Mouse (Mus musculus) spleen, adult 2 months (tissue): ENCODE data around the gene Ifnar1. TPM values are rescaled to one million over a fixed set of nuclear protein-coding genes. Genes with fewer than 3 reads are reported as not detected.
A peak's percentile ranks its signal among the peaks of the same experiment; 100 is the strongest.

Source experiments
- DNase-seq, 2 experiments: peaks; one replicate each; pipeline versions ENCODE4 v3.0.0 to v3.0.0-alpha.2; 2012 to 2021; ENCODE audit warnings: low spot score in 2 of 2, low read depth in 1 of 2
- H3K27ac ChIP-seq: fragments of 200-500 bp; 2 replicates; pipeline ENCODE4 v1.5.1; 2012; ENCODE audit warnings: low read length, inconsistent platforms; ENCODE audit not compliant: insufficient read depth
- H3K27me3 ChIP-seq: fragments of 200-500 bp; 2 replicates; pipeline ENCODE4 v1.6.1; 2012; ENCODE audit warnings: mild to moderate bottlenecking, moderate library complexity, low read length, inconsistent platforms; ENCODE audit not compliant: control insufficient read depth, insufficient read depth
- H3K36me3 ChIP-seq: fragments of 200-500 bp; 2 replicates; pipeline ENCODE4 v1.6.1; 2012; ENCODE audit warnings: mild to moderate bottlenecking, low read length, inconsistent platforms; ENCODE audit not compliant: control insufficient read depth, insufficient read depth
- H3K4me1 ChIP-seq: fragments of 200-500 bp; 2 replicates; pipeline ENCODE4 v1.6.1; 2011; ENCODE audit warnings: inconsistent platforms; ENCODE audit not compliant: control insufficient read depth, insufficient read depth, insufficient read length
- H3K4me3 ChIP-seq: fragments of 200-500 bp; 2 replicates; pipeline ENCODE4 v1.5.1; 2011; ENCODE audit warnings: mild to moderate bottlenecking, inconsistent platforms; ENCODE audit not compliant: insufficient read depth, insufficient read length; ENCODE audit errors: extremely low read depth
- CTCF ChIP-seq: fragments of 200-500 bp; IDR thresholded peaks from 2 replicates; pipeline ENCODE4 v1.5.1; 2011; ENCODE audit warnings: mild to moderate bottlenecking, inconsistent platforms; ENCODE audit not compliant: insufficient read depth, insufficient read length, insufficient replicate concordance; ENCODE audit errors: extremely low read depth
- POLR2A ChIP-seq: fragments of 200-500 bp; IDR thresholded peaks from 2 replicates; pipeline ENCODE4 v1.6.1; 2011; ENCODE audit warnings: low read depth, low read length, inconsistent platforms
- WGBS: fragments of 180-500 bp; shearing (Covaris S2); methylation state at CpG from one replicate; pipeline ENCODE4 v1.1.7; 2018; 5-methylcytosine and 5-hydroxymethylcytosine counted together
- polyA plus RNA-seq: library from polyadenylated mRNA; depleted of rRNA; stranded (reverse); fragments of >200 nt; gene quantifications from 2 replicates; pipeline ENCODE4 v1.2.3, GENCODE M21; 2012

The Ifnar1 gene
- polyA plus RNA-seq, 1 experiment: 22.3 TPM

DNA sequence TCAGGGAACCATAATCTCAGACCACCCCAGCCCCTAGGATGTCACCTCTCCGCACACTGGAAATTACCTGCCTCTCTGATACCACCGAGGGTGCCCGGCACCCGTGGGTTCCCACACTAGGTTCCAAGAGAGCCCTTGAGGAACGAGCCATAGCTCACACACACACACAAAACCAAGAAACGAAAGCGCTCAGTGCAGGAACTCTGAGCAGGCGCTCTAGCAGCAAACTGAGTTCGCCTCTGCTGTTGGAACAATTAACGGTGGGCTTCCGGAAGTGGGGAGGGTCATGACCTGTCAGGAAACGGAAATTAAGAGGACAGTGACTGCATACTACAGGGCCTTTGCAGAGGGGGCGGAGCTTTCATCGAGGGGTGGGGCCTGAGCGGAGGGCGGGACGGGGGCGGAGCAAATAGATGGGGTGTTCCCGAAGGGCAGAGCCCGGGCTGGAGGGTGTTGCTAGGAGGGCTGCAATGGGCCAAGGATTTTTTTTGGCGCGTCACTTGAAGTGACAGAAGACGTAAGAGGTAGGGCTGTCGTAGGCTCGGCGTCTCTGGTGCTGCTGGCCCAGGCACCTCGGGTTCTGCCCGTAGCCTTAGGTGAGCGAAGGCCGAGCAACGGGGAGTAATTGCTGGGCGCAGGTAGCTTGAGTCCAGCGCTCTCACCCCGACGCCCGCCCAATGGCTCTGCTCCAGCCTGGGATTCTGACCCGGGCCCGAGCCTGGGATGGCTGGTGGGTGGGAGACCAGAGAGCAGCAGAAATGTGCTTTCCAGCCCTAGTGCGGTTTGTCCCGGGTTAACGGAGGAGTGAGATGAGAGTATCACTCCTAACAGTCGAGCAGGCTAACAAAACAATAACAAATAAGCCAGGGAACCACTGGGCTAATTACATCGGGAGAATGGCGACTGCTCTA lies 20.2 kb upstream of the Ifnar1 start:
- no peaks in the 10 kb centered on the region for H3K27me3 ChIP-seq
- H3K27ac ChIP-seq: peak overlapping the region; percentile 87
- peak; percentile 83 to 88 for DNase-seq
- WGBS: under 1% methylated on average over 44 of the region's 44 CpGs
- peaks cover 15% of the 10 kb centered on the region; the same call in 1 of the 2 replicates for H3K4me1 ChIP-seq
- TF ChIP-seq CTCF: no peak
- TF ChIP-seq POLR2A: peak; percentile 77
- no peaks in the 10 kb centered on the region for H3K36me3 ChIP-seq
- H3K4me3 ChIP-seq: peak overlapping the region; percentile 67

DNA sequence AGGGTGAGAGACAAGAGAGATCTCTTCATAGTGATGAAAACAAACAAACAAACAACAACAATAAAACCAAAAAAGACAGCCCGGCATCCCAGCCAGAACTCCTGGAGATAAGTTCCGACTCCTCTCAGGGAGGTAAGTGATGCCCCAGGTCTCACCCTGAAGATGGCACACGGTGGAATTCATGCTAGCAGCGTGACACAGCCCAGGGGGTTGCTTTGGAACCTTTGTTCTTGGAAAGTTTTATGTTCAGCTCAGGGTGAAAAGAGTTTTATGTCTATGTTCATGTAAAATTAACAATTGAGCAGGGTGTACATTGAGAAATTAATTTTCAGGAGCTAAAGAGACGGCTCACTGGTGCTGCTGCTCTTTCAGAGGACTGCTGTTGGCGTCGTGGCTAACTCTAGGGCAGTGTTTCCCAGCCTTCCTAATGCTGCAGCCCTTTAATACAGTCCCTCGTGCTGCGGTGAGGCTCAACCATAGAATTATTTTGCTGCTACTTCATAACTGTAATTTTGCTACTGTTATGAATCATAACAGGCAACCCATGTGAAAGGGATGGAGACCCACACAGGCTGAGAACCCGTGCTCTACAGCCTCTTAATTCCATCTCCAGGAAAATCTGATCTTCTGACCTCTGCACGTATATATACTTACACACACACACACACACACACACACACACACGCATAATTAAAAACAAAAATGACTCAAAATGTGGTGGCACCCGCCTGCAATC lies 19.4 kb upstream of the Ifnar1 start:
- H3K4me1 ChIP-seq: peaks cover 9% of the 10 kb centered on the region; the same call in 1 of the 2 replicates
- TF ChIP-seq CTCF: no peak
- TF ChIP-seq POLR2A: no peak
- no peak for DNase-seq
- H3K4me3 ChIP-seq: peak overlapping the region; percentile 67
- H3K27ac ChIP-seq: peak overlapping the region; percentile 72; the same call in 1 of the 2 replicates
- H3K36me3 ChIP-seq: no peaks in the 10 kb centered on the region
- whole genome bisulfite sequencing: 51% methylated on average over 13 of the region's 13 CpGs
- H3K27me3 ChIP-seq: no peaks in the 10 kb centered on the region

- H3K27me3 ChIP-seq: no peaks in the 10 kb centered on the region
- WGBS: 74% methylated on average over 6 of the region's 6 CpGs
- DNase-seq: no peak
- no peaks in the 10 kb centered on the region for H3K36me3 ChIP-seq
- H3K27ac ChIP-seq: no peak overlapping the region
- TF ChIP-seq POLR2A (no peak), CTCF (no peak)
- no peak overlapping the region for H3K4me3 ChIP-seq
- peaks cover 7% of the 10 kb centered on the region; the same call in 1 of the 2 replicates for H3K4me1 ChIP-seq
Measured at GRCm38 (mm10) chr16:91466566-91466965, 18.5 kb upstream of the Ifnar1 start.

- 42% methylated on average over 3 of the region's 3 CpGs for WGBS
- peaks cover 4% of the 10 kb centered on the region; the same call in 1 of the 2 replicates for H3K4me1 ChIP-seq
- no peak for DNase-seq
- TF ChIP-seq CTCF (no peak), POLR2A (no peak)
- no peak overlapping the region for H3K4me3 ChIP-seq
- H3K27ac ChIP-seq: peak overlapping the region; percentile 33; the same call in 1 of the 2 replicates
- H3K36me3 ChIP-seq: no peaks in the 10 kb centered on the region
- no peaks in the 10 kb centered on the region for H3K27me3 ChIP-seq
Measured at GRCm38 (mm10) chr16:91470470-91470869, 14.6 kb upstream of the Ifnar1 start.

DNA sequence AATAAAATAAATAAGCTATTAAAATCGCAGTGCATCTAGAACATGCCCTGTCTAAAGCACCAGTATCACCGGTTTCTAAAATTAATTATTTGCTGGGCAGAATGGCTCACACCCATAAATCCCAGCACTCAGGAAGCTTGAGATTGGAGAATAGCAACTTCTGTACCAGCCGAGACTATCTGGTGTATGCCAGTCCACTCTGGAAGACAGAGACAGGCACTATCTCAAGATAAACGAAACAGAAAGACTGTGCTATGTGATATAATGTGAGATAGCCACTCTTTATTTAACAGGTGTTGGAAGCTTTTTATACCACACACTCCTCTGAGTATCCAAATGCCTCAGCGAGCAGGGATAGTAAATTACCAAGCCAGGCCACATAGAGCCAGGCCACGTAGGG lies 13.6 kb upstream of the Ifnar1 start:
- 82% methylated on average over 6 of the region's 6 CpGs for WGBS
- no peak for TF ChIP-seq POLR2A
- no peak for TF ChIP-seq CTCF

GRCm38 (mm10) chr16:91475753-91476152 lies 9.3 kb upstream of the Ifnar1 start:
- peak in 1 of 2 experiments; percentile 75 for DNase-seq
- Histone ChIP-seq H3K4me1 (peaks cover 10% of the 10 kb centered on the region; the same call in 1 of the 2 replicates), H3K27ac (peak overlapping the region; percentile 59), H3K36me3 (no peaks in the 10 kb centered on the region), H3K27me3 (no peaks in the 10 kb centered on the region), H3K4me3 (no peak overlapping the region)
- no peak for TF ChIP-seq CTCF
- TF ChIP-seq POLR2A: no peak
- 50% methylated on average over 7 of the region's 7 CpGs for WGBS

More for the DNA sequence above, 13.6 kb upstream of the Ifnar1 start:
- peaks cover 6% of the 10 kb centered on the region; the same call in 1 of the 2 replicates for H3K4me1 ChIP-seq
- H3K27me3 ChIP-seq: no peaks in the 10 kb centered on the region
- no peak overlapping the region for H3K4me3 ChIP-seq
- H3K27ac ChIP-seq: no peak overlapping the region
- H3K36me3 ChIP-seq: no peaks in the 10 kb centered on the region
- DNase-seq: no peak
